Mouse (Mus musculus) cerebellum, postnatal 25 days (tissue): ENCODE data around the gene Mical3.
A peak's percentile ranks its signal among the peaks of the same experiment; 100 is the strongest.

Source experiments
- DNase-seq, 2 experiments: peaks; one replicate each; pipeline ENCODE4 v3.0.0; 2021; ENCODE audit warnings: mixed read lengths in 2 of 2

Mical3 gene

GRCm38 (mm10) chr6:121004959-121005358 lies 125.8 kb downstream of the Mical3 start:
- peak; percentile 85 to 91 for DNase-seq

- DNase-seq, result no peak
These were observed 127.8 kb downstream of the Mical3 start for GRCm38 (mm10) chr6:121002952-121003351.

GRCm38 (mm10) chr6:120999860-121000526 lies 130.8 kb downstream of the Mical3 start:
- DNase-seq, result no peak

GRCm38 (mm10) chr6:120999087-120999486 lies 131.7 kb downstream of the Mical3 start:
- no peak for DNase-seq

DNA sequence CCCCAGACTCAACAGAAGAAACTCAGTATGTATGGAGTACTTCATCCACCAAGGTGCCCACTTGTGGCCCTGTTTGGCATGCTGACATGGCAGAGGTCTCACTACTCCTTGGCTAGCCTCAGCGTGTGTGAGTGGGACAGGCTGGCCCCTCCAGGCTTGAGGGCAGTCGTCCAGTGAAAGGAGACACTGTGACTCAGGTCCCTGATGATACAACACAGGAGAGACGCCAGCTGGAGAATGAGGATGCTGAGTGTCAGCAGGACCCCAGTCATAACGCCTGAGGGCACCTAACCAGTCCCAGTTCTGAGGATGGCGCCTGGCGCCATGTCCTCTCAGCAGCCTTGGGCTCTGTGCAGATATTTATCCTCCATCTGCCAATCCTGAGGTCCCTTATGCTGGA lies 134.2 kb downstream of the Mical3 start:
- no peak for DNase-seq

DNA sequence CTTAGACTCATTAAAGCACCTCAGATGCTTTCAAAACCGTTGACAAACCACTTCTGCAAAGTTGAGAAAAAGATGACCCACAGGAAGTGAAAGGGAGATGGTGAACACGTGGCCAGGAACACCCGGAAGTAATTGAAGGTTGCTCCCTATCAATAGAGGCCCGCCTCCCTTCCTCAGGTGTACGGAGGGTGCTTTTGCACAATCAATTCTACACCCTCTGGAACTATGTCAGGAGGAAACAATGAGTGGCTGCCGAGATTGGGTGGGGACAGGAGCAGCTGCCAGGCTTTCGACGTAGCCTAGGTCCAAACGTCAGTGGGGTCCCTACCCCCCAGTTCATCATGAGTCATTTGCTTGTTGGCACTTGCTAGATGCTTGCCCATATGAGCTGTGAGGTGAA lies 135.3 kb downstream of the Mical3 start:
- DNase-seq, result no peak

DNA sequence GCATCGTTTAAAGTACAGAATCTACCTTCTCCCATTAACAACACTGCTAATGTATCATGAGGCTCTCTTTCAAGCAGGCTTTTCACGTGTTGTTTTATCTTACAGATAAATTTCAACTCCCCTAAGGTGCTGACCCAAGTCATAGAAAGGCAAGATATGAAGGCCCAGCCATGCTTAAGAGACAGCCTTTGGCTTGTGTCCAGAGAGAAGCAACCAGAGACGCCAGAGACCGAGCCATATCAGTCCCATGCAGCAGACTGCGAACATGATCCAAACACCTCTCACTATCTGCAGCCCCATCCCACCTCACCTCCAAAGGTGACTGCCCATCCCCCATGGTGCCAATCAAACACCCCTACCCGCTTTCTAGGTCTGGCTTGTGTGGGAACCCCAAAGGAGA lies 138.9 kb downstream of the Mical3 start:
- no peak for DNase-seq

GRCm38 (mm10) chr6:120987571-120988084 lies 143.2 kb downstream of the Mical3 start:
- DNase-seq, result peak; percentile 58 to 60

- DNase-seq, result no peak
These were observed 143.6 kb downstream of the Mical3 start for GRCm38 (mm10) chr6:120987164-120987563.

DNA sequence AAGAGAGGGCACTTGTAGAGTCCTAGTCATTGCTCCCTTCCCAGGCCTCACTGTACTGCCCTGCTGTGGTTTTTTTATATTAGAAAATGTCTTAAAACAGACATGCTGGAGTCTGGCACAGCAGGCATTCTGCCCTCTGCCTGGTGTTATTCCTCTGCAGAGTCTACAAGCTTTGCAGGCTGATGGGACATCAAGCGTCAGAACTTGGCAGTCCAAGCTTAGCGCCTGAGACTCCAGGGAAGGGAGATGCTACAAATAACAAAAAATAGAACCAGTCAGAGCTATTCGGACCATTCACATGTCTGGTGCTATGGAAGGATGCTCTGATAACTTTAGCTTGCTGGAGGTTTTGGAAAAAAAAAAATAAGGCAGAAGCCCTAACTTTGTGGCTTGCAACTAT lies 144.6 kb downstream of the Mical3 start:
- no peak for DNase-seq

DNA sequence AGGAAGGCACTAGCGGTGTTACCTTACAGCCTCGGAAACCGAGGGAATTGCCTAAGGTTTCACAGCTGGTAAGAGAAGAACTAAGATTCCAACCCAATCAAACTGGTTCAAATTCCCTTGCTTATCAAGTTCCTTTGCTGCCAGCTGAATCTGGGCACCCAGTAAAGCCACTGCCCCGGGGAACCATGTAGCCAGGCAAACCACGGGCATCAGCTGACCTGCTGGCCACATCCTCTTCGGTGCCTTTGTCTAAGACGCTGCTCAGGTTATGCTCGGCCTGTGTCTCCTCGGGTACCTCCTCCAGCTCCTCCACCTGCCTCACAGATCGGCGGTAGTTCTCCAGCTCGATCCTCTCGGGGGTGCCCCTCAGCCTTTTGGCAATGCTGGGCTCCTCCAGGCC lies 148.5 kb downstream of the Mical3 start:
- no peak for DNase-seq

DNA sequence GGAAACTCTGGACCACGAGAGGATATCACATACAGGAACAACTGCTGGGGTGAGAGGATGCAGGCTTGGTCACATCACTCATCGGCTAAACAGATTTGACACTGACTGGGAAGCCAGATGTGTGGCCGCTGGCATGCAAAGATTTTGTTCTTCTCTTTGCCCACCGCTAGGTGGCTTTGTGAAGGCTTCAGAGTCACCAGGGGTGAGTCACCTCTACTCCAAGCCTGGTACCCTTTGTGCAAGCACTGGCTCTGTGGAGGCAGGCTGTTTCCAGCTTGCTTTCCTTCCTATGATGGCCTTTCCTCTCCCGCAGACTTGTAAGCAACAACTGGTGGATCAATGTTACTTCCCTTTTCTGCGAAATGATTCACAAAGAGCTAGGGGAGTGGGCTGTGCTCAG lies 149.3 kb downstream of the Mical3 start:
- no peak for DNase-seq

DNA sequence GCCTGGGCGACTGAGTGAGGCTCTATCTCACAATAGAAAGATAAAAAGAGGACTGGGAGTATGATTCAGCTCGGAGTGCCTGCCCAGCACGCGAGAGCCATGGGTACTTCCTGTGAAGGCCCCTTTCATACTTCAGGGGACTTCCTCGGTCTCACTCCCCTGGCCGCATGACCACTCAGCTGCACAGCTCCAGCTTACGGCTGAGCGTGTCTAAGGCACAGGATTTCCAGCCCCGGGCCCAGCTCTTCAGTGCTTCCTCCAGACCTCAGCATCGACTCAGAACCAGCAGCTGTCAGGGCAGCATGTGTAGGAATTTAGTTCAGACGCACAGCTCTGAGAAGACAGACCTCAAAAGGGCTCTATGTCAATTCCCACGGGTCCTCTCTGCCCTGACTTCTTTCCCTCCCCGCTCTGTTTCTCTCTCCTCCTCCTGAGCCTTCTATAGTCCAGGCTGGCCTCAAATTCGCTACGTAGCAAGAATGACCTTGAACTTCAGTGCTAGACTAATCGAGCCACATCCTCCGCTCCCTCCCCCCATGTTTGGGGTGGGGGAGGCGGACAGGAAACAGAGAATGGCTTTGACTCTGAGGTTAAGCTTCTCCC lies 152.7 kb downstream of the Mical3 start:
- DNase-seq, result no peak

GRCm38 (mm10) chr6:120976991-120977390 lies 153.8 kb downstream of the Mical3 start:
- no peak for DNase-seq

GRCm38 (mm10) chr6:120976097-120976496 lies 154.7 kb downstream of the Mical3 start:
- DNase-seq, result no peak

- DNase-seq, result peak; percentile 93
These were observed 158.8 kb downstream of the Mical3 start for GRCm38 (mm10) chr6:120971797-120972590.

DNA sequence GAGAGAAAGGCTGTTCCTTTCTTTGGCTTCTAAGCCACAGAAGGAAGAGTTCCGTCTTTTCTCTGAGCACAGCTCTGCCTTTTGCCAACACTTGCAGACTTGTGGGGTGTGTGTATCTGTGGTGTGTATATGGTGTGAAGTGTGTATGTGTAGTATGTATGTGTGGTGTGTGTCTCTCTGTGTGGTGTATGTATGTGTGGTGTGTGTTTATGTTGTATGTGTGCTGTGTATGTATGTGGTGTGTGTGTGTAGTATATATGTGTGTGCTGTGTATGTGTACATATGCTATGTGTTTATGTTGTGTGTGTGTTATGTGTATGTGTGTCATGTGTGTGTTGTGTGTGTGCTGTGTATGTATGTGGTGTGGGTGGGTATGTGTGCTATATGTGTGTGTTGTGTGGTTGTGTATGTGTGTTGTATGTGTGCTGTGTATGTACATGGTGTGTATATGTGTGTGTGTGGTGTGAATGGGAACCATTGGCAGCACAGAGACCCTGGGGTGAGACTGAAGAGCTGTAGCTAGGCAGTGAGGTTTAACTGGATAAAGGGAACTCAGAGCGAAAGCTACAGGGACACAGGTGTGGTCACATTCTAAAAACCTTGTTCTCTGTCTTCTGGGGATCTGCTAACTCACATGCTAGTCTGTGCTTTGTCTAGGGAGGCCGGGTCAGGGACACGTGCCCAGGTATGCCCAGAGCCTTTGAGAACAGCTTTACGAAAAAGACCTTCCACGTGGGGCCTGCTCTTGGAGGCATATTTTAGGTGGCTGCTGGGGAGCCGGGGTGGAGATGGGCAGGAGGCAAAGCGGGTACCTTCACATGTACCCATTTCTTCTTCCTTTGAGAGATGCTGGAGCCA lies 159.6 kb downstream of the Mical3 start:
- DNase-seq, result no peak

DNA sequence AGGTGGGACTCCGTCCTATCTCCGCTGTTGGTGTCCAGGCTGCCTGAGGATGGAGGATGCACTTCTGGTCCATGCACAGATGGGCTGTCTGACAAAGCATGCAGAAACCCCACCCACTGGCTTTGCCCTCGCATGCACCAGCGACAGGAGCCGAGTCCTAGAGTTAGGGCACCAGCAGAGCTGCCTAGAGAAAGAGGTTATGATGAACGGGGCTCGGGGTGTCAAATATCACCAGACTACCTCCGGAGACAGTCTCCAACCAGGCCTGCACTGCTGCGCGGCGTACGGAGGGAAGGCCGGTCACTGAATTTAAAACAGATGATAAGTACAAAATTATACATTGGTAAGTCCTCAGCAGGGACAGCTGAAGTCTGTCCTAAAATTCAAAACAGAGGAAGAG lies 165.0 kb downstream of the Mical3 start:
- no peak for DNase-seq

DNA sequence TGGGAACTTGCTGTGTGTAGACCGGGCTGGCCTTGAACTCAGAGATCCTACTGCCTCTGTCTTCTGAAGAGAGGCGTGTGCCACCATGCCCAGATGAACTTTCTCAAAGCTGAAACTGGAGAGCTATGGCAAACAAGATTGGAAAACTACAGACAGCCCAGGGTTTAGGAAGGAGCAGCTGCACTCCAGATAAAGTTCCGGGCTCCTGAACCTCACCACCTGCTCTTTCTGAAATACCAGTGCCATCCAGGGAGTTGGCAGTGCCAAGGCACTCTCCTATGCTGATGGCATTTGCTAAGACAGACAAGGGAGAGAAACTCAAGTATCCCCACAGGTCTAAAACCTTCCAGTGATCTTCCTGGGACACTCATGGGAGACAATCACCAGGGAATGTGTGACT lies 166.6 kb downstream of the Mical3 start:
- peak in 1 of 2 experiments; percentile 43 for DNase-seq

- no peak for DNase-seq
These were observed 170.3 kb downstream of the Mical3 start for GRCm38 (mm10) chr6:120960338-120961030.

DNA sequence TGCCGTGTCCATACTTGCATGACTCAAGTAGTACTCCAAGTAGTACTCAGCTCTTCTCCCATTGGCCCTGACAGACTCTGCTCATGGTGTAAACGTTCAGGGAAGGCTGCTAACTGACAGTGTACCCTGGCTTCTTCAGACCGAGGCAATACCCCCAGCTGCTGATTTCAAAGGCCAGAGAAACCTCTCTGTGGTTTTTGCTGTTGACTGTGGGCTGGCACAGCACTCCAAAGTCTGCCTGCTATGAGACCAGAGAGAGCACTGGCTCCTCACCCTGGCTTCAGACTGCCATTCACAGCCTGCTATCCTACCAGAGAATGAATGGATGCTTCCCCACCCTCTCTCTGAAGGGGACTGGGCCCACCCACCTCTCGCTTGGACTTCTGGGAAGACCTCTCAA lies 173.5 kb downstream of the Mical3 start:
- no peak for DNase-seq
